Mouse (Mus musculus): Measurements from ENCODE around the gene Slc9a2. TPM values are rescaled to one million over a fixed set of nuclear protein-coding genes. Genes with fewer than 3 reads are reported as not detected.

The Slc9a2 gene
- polyA plus RNA-seq, 1 experiment from 2014 or later = 0.09 TPM

- no peak overlapping the region for H3K4me3 ChIP-seq (replicated peaks)
- no peak overlapping the region for H3K27ac ChIP-seq
- no peak overlapping the region for H3K9ac ChIP-seq (replicated peaks)
- 89% methylated on average over 7 of the region's 7 CpGs for WGBS
- H3K27me3 ChIP-seq = no peaks in the 10 kb centered on the region
- no peaks in the 10 kb centered on the region for H3K9me3 ChIP-seq
- H3K4me2 ChIP-seq (replicated peaks) = no peak overlapping the region
- peaks cover 11% of the 10 kb centered on the region for H3K36me3 ChIP-seq
- peaks cover 4% of the 10 kb centered on the region for H3K4me1 ChIP-seq (replicated peaks)
- ATAC-seq = no peak
Measured at GRCm38 (mm10) chr1:40771196-40771970, 91.0 kb downstream of the Slc9a2 start.

- H3K9ac ChIP-seq (replicated peaks) = no peak overlapping the region
- no peak for ATAC-seq
- no peaks in the 10 kb centered on the region for H3K9me3 ChIP-seq
- peaks cover 11% of the 10 kb centered on the region for H3K36me3 ChIP-seq
- H3K4me2 ChIP-seq (replicated peaks) = no peak overlapping the region
- WGBS = 90% methylated on average over 5 of the region's 5 CpGs
- no peak overlapping the region for H3K27ac ChIP-seq
- no peak overlapping the region for H3K4me3 ChIP-seq (replicated peaks)
- peaks cover 4% of the 10 kb centered on the region for H3K4me1 ChIP-seq (replicated peaks)
- H3K27me3 ChIP-seq = no peaks in the 10 kb centered on the region
Measured at GRCm38 (mm10) chr1:40773234-40773633, 92.9 kb downstream of the Slc9a2 start.

DNA sequence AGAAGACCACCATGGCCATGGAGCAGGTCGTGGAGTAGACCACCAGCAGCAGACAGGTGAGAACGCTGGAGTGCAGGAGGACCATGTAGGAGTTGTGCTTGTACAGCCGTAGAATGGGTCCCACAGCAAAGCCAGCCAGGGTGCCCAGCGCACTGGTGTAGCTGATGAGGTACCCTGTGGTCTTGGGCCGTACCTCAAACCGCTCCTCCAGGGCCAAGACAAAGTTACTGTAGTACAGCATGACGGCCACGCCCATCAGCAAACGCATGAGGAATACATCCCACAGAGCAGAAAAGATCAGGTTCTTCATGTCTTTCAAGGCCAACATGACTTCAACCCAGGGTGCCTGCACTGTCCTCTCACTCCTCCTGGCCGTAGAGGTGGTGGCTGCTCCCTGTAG lies 93.7 kb downstream of the Slc9a2 start:
- H3K4me1 ChIP-seq (replicated peaks) = peaks cover 4% of the 10 kb centered on the region
- H3K9me3 ChIP-seq = peaks cover 2% of the 10 kb centered on the region; the same call in 1 of the 2 replicates
- no peak overlapping the region for H3K4me2 ChIP-seq (replicated peaks)
- H3K9ac ChIP-seq (replicated peaks) = no peak overlapping the region
- no peak overlapping the region for H3K27ac ChIP-seq
- H3K27me3 ChIP-seq = no peaks in the 10 kb centered on the region
- H3K36me3 ChIP-seq = peaks cover 18% of the 10 kb centered on the region
- H3K4me3 ChIP-seq (replicated peaks) = no peak overlapping the region
- 93% methylated on average over 10 of the region's 10 CpGs for WGBS
- no peak for ATAC-seq

- no peak for ATAC-seq
- Histone ChIP-seq H3K36me3 (peaks cover 34% of the 10 kb centered on the region), H3K27ac (no peak overlapping the region), H3K4me3 (replicated peaks) (no peak overlapping the region), H3K9me3 (peaks cover 8% of the 10 kb centered on the region; the same call in 1 of the 2 replicates), H3K4me1 (replicated peaks) (no peaks in the 10 kb centered on the region), H3K4me2 (replicated peaks) (no peak overlapping the region), H3K27me3 (no peaks in the 10 kb centered on the region), H3K9ac (replicated peaks) (no peak overlapping the region)
- WGBS = 87% methylated on average over 2 of the region's 2 CpGs
Measured at GRCm38 (mm10) chr1:40776102-40776501, 95.7 kb downstream of the Slc9a2 start.

DNA sequence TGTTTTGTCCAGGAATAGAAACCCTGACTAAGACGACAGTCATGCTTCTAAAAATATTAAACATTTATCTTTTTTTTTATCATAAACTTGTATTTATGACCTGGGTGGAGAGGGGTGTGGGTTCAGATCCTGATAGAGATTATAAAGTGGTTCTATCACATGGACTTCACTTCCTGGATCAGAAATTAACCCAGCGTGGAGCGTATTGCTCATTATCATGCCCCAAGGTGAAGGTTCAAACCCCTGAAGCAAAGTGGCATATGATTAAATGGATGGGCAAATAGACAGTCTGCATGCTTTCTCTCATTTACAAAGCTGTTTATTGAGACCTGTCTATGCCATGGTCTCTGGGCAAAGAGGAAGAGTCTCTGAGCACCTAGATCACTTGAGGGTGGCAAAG lies 96.4 kb downstream of the Slc9a2 start:
- no peak overlapping the region for H3K4me2 ChIP-seq (replicated peaks)
- peaks cover 34% of the 10 kb centered on the region for H3K36me3 ChIP-seq
- no peaks in the 10 kb centered on the region for H3K27me3 ChIP-seq
- WGBS = 90% methylated on average over 3 of the region's 3 CpGs
- H3K27ac ChIP-seq = no peak overlapping the region
- no peak overlapping the region for H3K9ac ChIP-seq (replicated peaks)
- no peaks in the 10 kb centered on the region for H3K4me1 ChIP-seq (replicated peaks)
- H3K9me3 ChIP-seq = peaks cover 8% of the 10 kb centered on the region; the same call in 1 of the 2 replicates
- no peak overlapping the region for H3K4me3 ChIP-seq (replicated peaks)
- no peak for ATAC-seq

GRCm38 (mm10) chr1:40783450-40783849 lies 103.1 kb downstream of the Slc9a2 start:
- H3K9me3 ChIP-seq = peaks cover 8% of the 10 kb centered on the region; the same call in 1 of the 2 replicates
- no peak overlapping the region for H3K9ac ChIP-seq (replicated peaks)
- no peaks in the 10 kb centered on the region for H3K27me3 ChIP-seq
- no peaks in the 10 kb centered on the region for H3K4me1 ChIP-seq (replicated peaks)
- peaks cover 31% of the 10 kb centered on the region for H3K36me3 ChIP-seq
- no peak for ATAC-seq
- H3K27ac ChIP-seq = no peak overlapping the region
- H3K4me3 ChIP-seq (replicated peaks) = no peak overlapping the region
- no peak overlapping the region for H3K4me2 ChIP-seq (replicated peaks)
- 95% methylated on average over 7 of the region's 7 CpGs for WGBS

DNA sequence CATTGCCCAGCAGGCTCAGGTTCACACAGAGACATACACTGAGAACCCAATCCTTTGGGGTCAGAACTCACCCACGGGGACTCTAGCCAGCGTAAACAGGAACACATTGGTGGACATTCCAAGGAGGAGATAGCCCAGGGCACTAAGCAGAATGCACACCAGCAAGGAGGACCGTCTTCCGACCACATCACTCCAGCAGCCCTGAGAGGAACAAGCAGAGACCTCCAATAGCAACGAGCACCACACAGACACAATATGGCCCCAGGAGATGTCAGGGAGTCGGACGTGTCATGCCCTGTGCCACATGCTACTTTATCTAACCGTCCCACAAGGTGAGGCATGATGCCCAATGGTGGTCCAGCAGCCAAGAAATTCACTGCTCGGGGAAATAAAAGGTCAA lies 103.9 kb downstream of the Slc9a2 start:
- WGBS = 95% methylated on average over 9 of the region's 9 CpGs
- Histone ChIP-seq H3K4me3 (replicated peaks) (no peak overlapping the region), H3K27ac (no peak overlapping the region), H3K9ac (replicated peaks) (no peak overlapping the region), H3K9me3 (peaks cover 4% of the 10 kb centered on the region; the same call in 1 of the 2 replicates), H3K27me3 (no peaks in the 10 kb centered on the region), H3K4me2 (replicated peaks) (no peak overlapping the region), H3K4me1 (replicated peaks) (peaks cover 3% of the 10 kb centered on the region), H3K36me3 (peaks cover 22% of the 10 kb centered on the region)
- ATAC-seq = no peak

DNA sequence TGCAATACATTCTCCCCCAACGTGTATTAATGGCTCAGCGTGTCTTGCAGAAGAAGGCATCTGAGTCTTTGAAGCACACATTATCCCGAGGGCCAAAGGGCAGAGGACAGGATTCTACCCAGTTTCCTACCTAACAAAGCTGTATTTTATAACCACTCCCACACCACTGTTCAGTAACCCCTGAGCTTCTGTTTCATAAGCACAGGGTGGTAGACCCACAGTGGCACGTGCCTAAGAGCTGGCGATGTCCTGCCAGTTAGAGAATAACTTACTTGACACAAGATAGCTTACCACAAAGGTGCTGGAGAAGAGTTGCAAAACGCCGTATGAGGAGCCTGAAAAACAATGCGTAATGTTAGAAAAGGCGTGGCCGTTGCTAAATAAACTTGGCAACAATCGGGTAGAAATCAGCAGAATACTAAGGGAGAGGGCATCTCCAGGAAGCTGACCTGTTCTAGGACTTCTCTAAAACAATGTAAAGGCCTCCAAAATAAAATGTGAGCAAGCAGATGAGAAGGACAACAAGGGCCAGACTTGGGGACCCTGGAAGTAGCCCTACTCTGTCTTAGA lies 105.6 kb downstream of the Slc9a2 start:
- Histone ChIP-seq H3K27me3 (no peaks in the 10 kb centered on the region), H3K9me3 (no peaks in the 10 kb centered on the region), H3K27ac (no peak overlapping the region), H3K4me3 (replicated peaks) (no peak overlapping the region), H3K9ac (replicated peaks) (no peak overlapping the region), H3K36me3 (0 out of 2 replicates have a peak, but pooled peaks cover 8% of the 10 kb centered on the region), H3K4me2 (replicated peaks) (no peak overlapping the region), H3K4me1 (replicated peaks) (peaks cover 14% of the 10 kb centered on the region)
- ATAC-seq = no peak
- WGBS = 90% methylated on average over 11 of the region's 11 CpGs

DNA sequence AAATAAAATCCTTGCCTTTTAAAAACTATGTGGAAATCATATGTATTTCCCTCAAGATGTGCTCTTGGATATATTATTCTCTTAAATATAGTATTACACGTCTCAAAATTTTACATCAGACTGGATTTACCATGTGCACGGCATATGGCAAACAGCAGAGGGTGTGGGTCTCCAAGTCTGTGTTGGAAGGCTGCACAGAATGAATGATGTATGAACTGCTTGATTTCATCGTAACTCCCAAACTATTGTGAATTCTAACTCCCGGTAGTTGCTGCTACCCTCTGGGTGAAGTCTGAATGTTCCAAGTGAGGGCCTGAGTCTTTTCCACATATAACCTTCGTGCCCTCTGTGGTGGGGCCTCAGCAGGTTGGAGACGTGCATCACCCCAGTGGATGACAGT lies 108.6 kb downstream of the Slc9a2 start:
- Histone ChIP-seq H3K4me2 (replicated peaks) (no peak overlapping the region), H3K9ac (replicated peaks) (no peak overlapping the region), H3K9me3 (no peaks in the 10 kb centered on the region), H3K4me3 (replicated peaks) (no peak overlapping the region), H3K27me3 (no peaks in the 10 kb centered on the region), H3K36me3 (0 out of 2 replicates have a peak, but pooled peaks cover 4% of the 10 kb centered on the region), H3K4me1 (replicated peaks) (peaks cover 17% of the 10 kb centered on the region), H3K27ac (no peak overlapping the region)
- 87% methylated on average over 6 of the region's 6 CpGs for whole genome bisulfite sequencing
- no peak for ATAC-seq

- Histone ChIP-seq H3K4me2 (replicated peaks) (peak overlapping the region; percentile 66), H3K27ac (no peak overlapping the region), H3K4me3 (replicated peaks) (peak overlapping the region; percentile 65), H3K9me3 (no peaks in the 10 kb centered on the region), H3K4me1 (replicated peaks) (peaks cover 17% of the 10 kb centered on the region), H3K36me3 (no peaks in the 10 kb centered on the region), H3K9ac (replicated peaks) (peak overlapping the region; percentile 69; the same call in 1 of the 2 replicates), H3K27me3 (peaks cover 1% of the 10 kb centered on the region; the same call in 1 of the 2 replicates)
- 21% methylated on average over 5 of the region's 5 CpGs for WGBS
- ATAC-seq = peak; percentile 62
Measured at GRCm38 (mm10) chr1:40789666-40790233, 109.4 kb downstream of the Slc9a2 start.

- Histone ChIP-seq H3K4me1 (replicated peaks) (peaks cover 17% of the 10 kb centered on the region), H3K27ac (peak within 1 kb of the TSS; percentile 8; the same call in 1 of the 2 replicates), H3K9ac (replicated peaks) (peak within 1 kb of the TSS; percentile 69; the same call in 1 of the 2 replicates), H3K27me3 (peaks cover 7% of the 10 kb centered on the region), H3K4me3 (replicated peaks) (peak within 1 kb of the TSS; percentile 65), H3K4me2 (replicated peaks) (peak within 1 kb of the TSS; percentile 66), H3K9me3 (no peaks in the 10 kb centered on the region), H3K36me3 (no peaks in the 10 kb centered on the region)
- ATAC-seq = peak; percentile 97
- WGBS = 8% methylated on average over 38 of the region's 38 CpGs
Measured at GRCm38 (mm10) chr1:40790324-40791141, 110.2 kb downstream of the Slc9a2 start, which contains the start of gene Mfsd9. Mfsd9 (minus strand) TSS chr1:40790687.

All from midbrain, embryonic 13.5 days (tissue).